Mouse (Mus musculus): ENCODE data around the gene Mtmr14. TPM values are rescaled to one million over a fixed set of nuclear protein-coding genes. Genes with fewer than 3 reads are reported as not detected.

Gene Mtmr14
- polyA plus RNA-seq, 1 experiment: 16.8 TPM

GRCm38 (mm10) chr6:113302258-113302657 lies 64.6 kb downstream of the Mtmr14 start:
- Histone ChIP-seq H3K36me3 (ENCODE audit: control insufficient read depth, insufficient read depth) (no peaks in the 10 kb centered on the region), H3K27me3 (ENCODE audit: control insufficient read depth, insufficient read depth, insufficient read length) (peaks cover 8% of the 10 kb centered on the region), H3K4me2 (ENCODE audit: low read depth) (no peak overlapping the region), H3K79me2 (ENCODE audit: control insufficient read depth, insufficient read depth) (no peaks in the 10 kb centered on the region), H3K4me3 (no peak overlapping the region), H3ac (ENCODE audit: control insufficient read depth, insufficient read length) (no peak overlapping the region)
- no peak for TF ChIP-seq USF1 (IDR thresholded peaks at IDR 0.05; ENCODE audit: low read depth)
- TF ChIP-seq MAX (IDR thresholded peaks at IDR 0.05; ENCODE audit: low read depth): no peak
- TF ChIP-seq CEBPB (IDR thresholded peaks at IDR 0.05; ENCODE audit: insufficient read depth, poor library complexity, severe bottlenecking): no peak
- no peak for TF ChIP-seq POLR2A (IDR thresholded peaks at IDR 0.05; ENCODE audit: insufficient read length, low read depth)
- no peak for TF ChIP-seq TCF3 (IDR thresholded peaks at IDR 0.05; ENCODE audit: insufficient read length, low read depth)
- no peak for TF ChIP-seq TCF12 (IDR thresholded peaks at IDR 0.05; ENCODE audit: insufficient read depth, poor library complexity, severe bottlenecking)
- TF ChIP-seq MYOD1 (IDR thresholded peaks at IDR 0.05; ENCODE audit: control insufficient read depth in 1 of 3, insufficient read length in 2 of 3, low read depth in 2 of 3): peak; percentile 83 to 89 (median 86)
- TF ChIP-seq MYOG (IDR thresholded peaks at IDR 0.05; ENCODE audit: control insufficient read depth in 1 of 3, insufficient read depth in 1 of 3, insufficient read length in 2 of 3, low read depth in 2 of 3): peak in 1 of 3 experiments; percentile 73
- no peak for TF ChIP-seq E2F4 (IDR thresholded peaks at IDR 0.05; ENCODE audit: insufficient read depth)
- TF ChIP-seq SRF (IDR thresholded peaks at IDR 0.05; ENCODE audit: control insufficient read depth, insufficient read length, low read depth): no peak

- Histone ChIP-seq H3K27me3 (ENCODE audit: control insufficient read depth, insufficient read depth, insufficient read length) (peaks cover 8% of the 10 kb centered on the region), H3K4me3 (peak overlapping the region; percentile 90), H3K36me3 (ENCODE audit: control insufficient read depth, insufficient read depth) (peaks cover 5% of the 10 kb centered on the region), H3ac (ENCODE audit: control insufficient read depth, insufficient read length) (peak overlapping the region; percentile 75), H3K4me2 (ENCODE audit: low read depth) (peak overlapping the region; percentile 97), H3K79me2 (ENCODE audit: control insufficient read depth, insufficient read depth) (peaks cover 42% of the 10 kb centered on the region)
- TF ChIP-seq POLR2A (IDR thresholded peaks at IDR 0.05; ENCODE audit: insufficient read length, low read depth): peak; percentile 46
- TF ChIP-seq CEBPB (IDR thresholded peaks at IDR 0.05; ENCODE audit: insufficient read depth, poor library complexity, severe bottlenecking): no peak
- TF ChIP-seq E2F4 (IDR thresholded peaks at IDR 0.05; ENCODE audit: insufficient read depth): no peak
- TF ChIP-seq MYOD1 (IDR thresholded peaks at IDR 0.05; ENCODE audit: control insufficient read depth in 1 of 3, insufficient read length in 2 of 3, low read depth in 2 of 3): peak in 1 of 3 experiments; percentile 39
- TF ChIP-seq REST (IDR thresholded peaks at IDR 0.05; ENCODE audit: insufficient read depth, insufficient read length): no peak
- TF ChIP-seq USF1 (IDR thresholded peaks at IDR 0.05; ENCODE audit: low read depth): no peak
- peak in 1 of 3 experiments; percentile 34 for TF ChIP-seq MYOG (IDR thresholded peaks at IDR 0.05; ENCODE audit: control insufficient read depth in 1 of 3, insufficient read depth in 1 of 3, insufficient read length in 2 of 3, low read depth in 2 of 3)
- TF ChIP-seq SRF (IDR thresholded peaks at IDR 0.05; ENCODE audit: control insufficient read depth, insufficient read length, low read depth): peak; percentile 90
- no peak for TF ChIP-seq TCF3 (IDR thresholded peaks at IDR 0.05; ENCODE audit: insufficient read length, low read depth)
- no peak for TF ChIP-seq TCF12 (IDR thresholded peaks at IDR 0.05; ENCODE audit: insufficient read depth, poor library complexity, severe bottlenecking)
These were observed 68.8 kb downstream of the Mtmr14 start for GRCm38 (mm10) chr6:113306322-113306985.

- Histone ChIP-seq H3K4me3 (peak within 1 kb of the TSS; percentile 90), H3K27me3 (ENCODE audit: control insufficient read depth, insufficient read depth, insufficient read length) (peaks cover 8% of the 10 kb centered on the region), H3K36me3 (ENCODE audit: control insufficient read depth, insufficient read depth) (peaks cover 6% of the 10 kb centered on the region), H3K4me2 (ENCODE audit: low read depth) (peak within 1 kb of the TSS; percentile 97), H3K79me2 (ENCODE audit: control insufficient read depth, insufficient read depth) (peaks cover 47% of the 10 kb centered on the region), H3ac (ENCODE audit: control insufficient read depth, insufficient read length) (peak within 1 kb of the TSS; percentile 75)
- TF ChIP-seq MYOG (IDR thresholded peaks at IDR 0.05; ENCODE audit: control insufficient read depth in 1 of 3, insufficient read depth in 1 of 3, insufficient read length in 2 of 3, low read depth in 2 of 3) (no peak), POLR2A (IDR thresholded peaks at IDR 0.05; ENCODE audit: insufficient read length, low read depth) (peak; percentile 87), SRF (IDR thresholded peaks at IDR 0.05; ENCODE audit: control insufficient read depth, insufficient read length, low read depth) (no peak), CEBPB (IDR thresholded peaks at IDR 0.05; ENCODE audit: insufficient read depth, poor library complexity, severe bottlenecking) (no peak), USF1 (IDR thresholded peaks at IDR 0.05; ENCODE audit: low read depth) (no peak), MAX (IDR thresholded peaks at IDR 0.05; ENCODE audit: low read depth) (no peak), E2F4 (IDR thresholded peaks at IDR 0.05; ENCODE audit: insufficient read depth) (no peak), REST (IDR thresholded peaks at IDR 0.05; ENCODE audit: insufficient read depth, insufficient read length) (peak; percentile 25), POLR2AphosphoS2 (IDR thresholded peaks at IDR 0.05; ENCODE audit: insufficient read length, low read depth) (peak; percentile 90), TCF12 (IDR thresholded peaks at IDR 0.05; ENCODE audit: insufficient read depth, poor library complexity, severe bottlenecking) (no peak), MYOD1 (IDR thresholded peaks at IDR 0.05; ENCODE audit: control insufficient read depth in 1 of 3, insufficient read length in 2 of 3, low read depth in 2 of 3) (peak in 1 of 3 experiments; percentile 27), TCF3 (IDR thresholded peaks at IDR 0.05; ENCODE audit: insufficient read length, low read depth) (no peak)
These were observed 69.3 kb downstream of the Mtmr14 start, which contains the start of gene Brpf1 for GRCm38 (mm10) chr6:113306986-113307349. Brpf1 (plus strand) TSS chr6:113307137.

GRCm38 (mm10) chr6:113307481-113308121 lies 70.0 kb downstream of the Mtmr14 start:
- TF ChIP-seq MYOD1 (IDR thresholded peaks at IDR 0.05; ENCODE audit: control insufficient read depth in 1 of 3, insufficient read length in 2 of 3, low read depth in 2 of 3) (no peak), POLR2AphosphoS2 (IDR thresholded peaks at IDR 0.05; ENCODE audit: insufficient read length, low read depth) (no peak), TCF3 (IDR thresholded peaks at IDR 0.05; ENCODE audit: insufficient read length, low read depth) (no peak), USF1 (IDR thresholded peaks at IDR 0.05; ENCODE audit: low read depth) (no peak), REST (IDR thresholded peaks at IDR 0.05; ENCODE audit: insufficient read depth, insufficient read length) (no peak), SRF (IDR thresholded peaks at IDR 0.05; ENCODE audit: control insufficient read depth, insufficient read length, low read depth) (no peak), MAX (IDR thresholded peaks at IDR 0.05; ENCODE audit: low read depth) (no peak), TCF12 (IDR thresholded peaks at IDR 0.05; ENCODE audit: insufficient read depth, poor library complexity, severe bottlenecking) (no peak), POLR2A (IDR thresholded peaks at IDR 0.05; ENCODE audit: insufficient read length, low read depth) (no peak), MYOG (IDR thresholded peaks at IDR 0.05; ENCODE audit: control insufficient read depth in 1 of 3, insufficient read depth in 1 of 3, insufficient read length in 2 of 3, low read depth in 2 of 3) (no peak), CEBPB (IDR thresholded peaks at IDR 0.05; ENCODE audit: insufficient read depth, poor library complexity, severe bottlenecking) (no peak), E2F4 (IDR thresholded peaks at IDR 0.05; ENCODE audit: insufficient read depth) (no peak)
- Histone ChIP-seq H3K4me2 (ENCODE audit: low read depth) (peak overlapping the region; percentile 93), H3K36me3 (ENCODE audit: control insufficient read depth, insufficient read depth) (peaks cover 11% of the 10 kb centered on the region), H3K4me3 (peak overlapping the region; percentile 90), H3K79me2 (ENCODE audit: control insufficient read depth, insufficient read depth) (peaks cover 53% of the 10 kb centered on the region), H3ac (ENCODE audit: control insufficient read depth, insufficient read length) (peak overlapping the region; percentile 75), H3K27me3 (ENCODE audit: control insufficient read depth, insufficient read depth, insufficient read length) (peaks cover 8% of the 10 kb centered on the region)
